Mouse (Mus musculus): ENCODE data around the gene Dnajc2.

Dnajc2 gene

GRCm38 (mm10) chr5:21745966-21746365 lies 39.1 kb downstream of the Dnajc2 start:
- in situ Hi-C loops (cut with MboI; ENCODE audit: unreplicated experiment in 2 of 2), result loop anchor here (5.0 to 25.0 kb wide), 2 partner anchors 36 to 309 kb away; no protein-coding TSS in a partner anchor

DNA sequence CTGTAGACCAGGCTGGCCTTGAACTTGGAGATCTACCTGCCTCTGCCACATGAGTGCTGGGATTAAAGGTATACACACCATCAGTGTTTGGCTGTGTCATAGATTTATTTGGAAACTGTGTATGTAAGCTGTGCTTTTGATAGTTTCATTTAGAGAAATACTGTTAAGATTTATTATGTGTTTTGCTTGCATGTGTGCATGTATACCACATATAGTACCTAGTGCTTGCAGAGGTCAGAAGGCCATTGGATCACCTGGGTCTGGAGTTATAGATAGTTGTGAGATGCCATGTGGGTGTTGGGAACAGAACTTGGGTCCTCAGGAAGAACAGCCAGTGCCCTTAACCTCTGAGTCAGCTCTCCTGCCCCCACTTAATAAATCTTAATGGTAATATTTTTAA lies 40.4 kb downstream of the Dnajc2 start:
- in situ Hi-C loops (cut with MboI; ENCODE audit: unreplicated experiment in 2 of 2), result loop anchor here (5.0 to 25.0 kb wide), 2 partner anchors 38 to 307 kb away; no protein-coding TSS in a partner anchor

DNA sequence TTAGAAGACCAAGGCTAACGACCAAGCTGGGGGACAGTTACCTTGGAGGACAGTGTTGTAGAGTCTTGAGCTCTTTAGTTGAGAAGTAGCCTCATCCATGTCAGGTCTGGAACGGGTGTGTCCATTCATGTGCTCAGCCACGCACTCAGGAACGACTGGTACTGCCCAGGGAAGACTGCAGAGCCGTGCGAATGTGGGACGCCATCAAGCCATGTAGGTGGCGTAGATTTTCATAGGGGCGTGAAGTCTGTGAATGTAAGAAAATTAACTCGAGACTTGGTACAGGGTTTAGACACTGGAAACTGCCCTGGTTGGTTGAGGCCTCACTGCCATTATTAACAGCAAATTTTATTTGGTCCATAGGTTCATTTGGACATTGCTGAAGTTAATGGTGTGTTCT lies 41.4 kb downstream of the Dnajc2 start:
- in situ Hi-C loops (cut with MboI; ENCODE audit: unreplicated experiment in 2 of 2), result loop anchor here in 1 of 2 experiments (25.0 kb wide), 1 partner anchor 306 kb away; no protein-coding TSS in a partner anchor

- in situ Hi-C loops (cut with MboI; ENCODE audit: unreplicated experiment in 2 of 2), result loop anchor here (5.0 to 25.0 kb wide), 5 partner anchors 88 to 478 kb away; no protein-coding TSS in a partner anchor
These were observed 45.2 kb downstream of the Dnajc2 start for GRCm38 (mm10) chr5:21739881-21740280.

- in situ Hi-C loops (cut with MboI; ENCODE audit: unreplicated experiment in 2 of 2), result loop anchor here (5.0 to 25.0 kb wide), 5 partner anchors 87 to 477 kb away; no protein-coding TSS in a partner anchor
These were observed 45.9 kb downstream of the Dnajc2 start for GRCm38 (mm10) chr5:21739120-21739519.

- in situ Hi-C loops (cut with MboI; ENCODE audit: unreplicated experiment in 2 of 2), result loop anchor here (5.0 to 25.0 kb wide), 5 partner anchors 85 to 475 kb away; no protein-coding TSS in a partner anchor
These were observed 47.4 kb downstream of the Dnajc2 start for GRCm38 (mm10) chr5:21737620-21738019.

- in situ Hi-C loops (cut with MboI; ENCODE audit: unreplicated experiment in 2 of 2), result loop anchor here (5.0 to 25.0 kb wide), 5 partner anchors 85 to 475 kb away; no protein-coding TSS in a partner anchor
These were observed 48.0 kb downstream of the Dnajc2 start, which contains the start of gene Pmpcb for GRCm38 (mm10) chr5:21736956-21737585. TSS of gene Pmpcb (plus strand) at chr5:21737141.

DNA sequence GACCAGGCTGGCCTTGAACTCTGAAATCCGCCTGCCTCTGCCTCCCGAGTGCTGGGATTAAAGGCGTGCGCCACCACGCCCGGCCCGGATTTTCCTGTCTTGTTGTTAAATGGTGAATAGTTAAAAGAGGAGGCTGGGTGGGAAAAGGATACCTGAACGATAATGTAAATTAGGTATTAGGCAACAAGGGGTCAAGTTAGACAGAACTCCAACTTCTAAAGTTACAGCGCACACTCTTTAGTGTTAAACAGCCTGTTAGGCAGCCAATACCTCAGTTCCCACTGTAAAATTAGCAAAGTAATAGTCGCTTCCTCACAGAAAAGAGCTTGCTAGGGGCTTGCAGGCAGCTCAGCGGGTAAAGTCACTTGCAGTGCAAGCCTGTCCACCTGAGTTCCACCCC lies 49.0 kb downstream of the Dnajc2 start:
- in situ Hi-C loops (cut with MboI; ENCODE audit: unreplicated experiment in 2 of 2), result loop anchor here (5.0 to 25.0 kb wide), 5 partner anchors 84 to 474 kb away; no protein-coding TSS in a partner anchor

DNA sequence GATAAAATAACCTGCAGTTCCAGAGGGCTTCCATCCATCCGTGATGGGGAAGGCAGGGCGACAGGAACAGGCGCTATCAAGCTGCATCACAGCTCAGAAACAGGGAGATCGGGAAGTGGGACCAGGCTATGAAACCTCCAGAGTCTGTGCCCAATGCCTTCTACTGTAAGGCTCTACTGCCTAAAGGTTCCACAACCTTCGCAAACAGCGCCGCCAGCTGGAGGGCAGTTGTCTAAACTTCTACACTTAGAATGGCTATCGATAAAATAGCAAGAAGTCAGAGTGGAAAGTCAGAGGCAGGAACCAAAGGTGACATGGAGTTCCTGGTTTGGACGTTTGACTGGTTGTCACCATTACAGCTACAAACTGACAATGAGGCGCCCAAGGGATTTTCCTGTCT lies 49.5 kb downstream of the Dnajc2 start:
- in situ Hi-C loops (cut with MboI; ENCODE audit: unreplicated experiment in 2 of 2), result loop anchor here (5.0 to 25.0 kb wide), 5 partner anchors 83 to 473 kb away; no protein-coding TSS in a partner anchor

- in situ Hi-C loops (cut with MboI; ENCODE audit: unreplicated experiment in 2 of 2), result loop anchor here (5.0 to 25.0 kb wide), 5 partner anchors 83 to 473 kb away; no protein-coding TSS in a partner anchor
These were observed 50.0 kb downstream of the Dnajc2 start for GRCm38 (mm10) chr5:21735100-21735499.

GRCm38 (mm10) chr5:21732930-21733329 lies 52.1 kb downstream of the Dnajc2 start:
- in situ Hi-C loops (cut with MboI; ENCODE audit: unreplicated experiment in 2 of 2), result loop anchor here in 1 of 2 experiments (5.0 to 25.0 kb wide), 3 partner anchors 76 to 468 kb away; no protein-coding TSS in a partner anchor

DNA sequence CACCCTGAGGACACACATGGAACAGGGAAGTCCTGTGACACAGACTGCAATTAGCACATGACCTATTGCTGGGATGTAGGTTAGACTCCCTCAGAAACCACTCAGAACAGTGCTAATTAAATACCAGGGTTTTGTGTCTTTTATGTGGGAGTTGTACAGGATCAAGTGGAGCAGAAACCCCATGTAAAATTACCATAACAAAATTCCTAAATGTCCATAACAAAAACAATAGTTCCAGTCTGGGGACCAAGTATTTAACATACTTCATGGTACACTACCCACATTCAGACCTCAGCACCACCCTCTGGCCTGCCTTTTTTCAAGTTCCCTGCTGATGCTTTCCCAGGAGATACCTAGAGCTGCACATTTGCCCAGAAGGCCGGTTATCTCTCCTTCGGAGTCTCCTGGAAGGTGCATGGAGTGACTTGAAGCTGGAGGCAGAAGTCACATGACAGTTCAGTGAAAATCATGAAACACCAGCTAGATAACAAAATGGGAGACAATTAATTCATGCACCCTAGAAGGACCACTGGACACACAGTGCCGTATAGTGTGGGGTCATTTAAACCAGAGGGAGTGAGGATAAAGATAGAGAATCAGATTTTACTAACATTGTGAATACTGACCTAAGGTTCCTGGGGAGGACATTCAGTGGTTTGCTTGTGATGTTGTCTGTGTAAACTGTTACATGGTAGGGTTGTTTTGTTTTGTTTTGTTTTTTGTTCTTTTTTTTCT lies 52.7 kb downstream of the Dnajc2 start:
- in situ Hi-C loops (cut with MboI; ENCODE audit: unreplicated experiment in 2 of 2), result loop anchor here in 1 of 2 experiments (5.0 to 25.0 kb wide), 3 partner anchors 75 to 468 kb away; no protein-coding TSS in a partner anchor

DNA sequence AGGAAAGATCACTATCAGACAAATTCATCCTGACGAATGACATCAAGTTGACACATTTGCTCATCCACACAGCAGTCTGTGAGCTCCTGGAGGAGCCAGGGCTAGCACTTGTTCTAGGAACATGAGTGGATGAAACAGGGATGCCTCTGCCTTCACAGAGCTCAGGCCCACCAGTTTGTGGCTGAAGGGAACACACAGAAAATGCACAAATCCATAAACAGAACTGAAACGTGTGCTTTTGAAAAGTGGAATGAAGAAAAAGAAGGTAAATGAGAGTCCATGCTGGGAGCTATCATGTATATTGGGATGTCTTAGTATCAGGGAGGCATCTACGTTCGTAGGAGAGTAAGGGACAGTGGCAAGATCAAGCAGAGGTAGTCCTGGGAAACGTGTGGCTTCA lies 55.9 kb downstream of the Dnajc2 start:
- in situ Hi-C loops (cut with MboI; ENCODE audit: unreplicated experiment in 2 of 2), result loop anchor here in 1 of 2 experiments (25.0 kb wide), 1 partner anchor 292 kb away; no protein-coding TSS in a partner anchor

- in situ Hi-C loops (cut with MboI; ENCODE audit: unreplicated experiment in 2 of 2), result loop anchor here in 1 of 2 experiments (25.0 kb wide), 1 partner anchor 288 kb away; no protein-coding TSS in a partner anchor
These were observed 60.2 kb downstream of the Dnajc2 start for GRCm38 (mm10) chr5:21724872-21725271.

DNA sequence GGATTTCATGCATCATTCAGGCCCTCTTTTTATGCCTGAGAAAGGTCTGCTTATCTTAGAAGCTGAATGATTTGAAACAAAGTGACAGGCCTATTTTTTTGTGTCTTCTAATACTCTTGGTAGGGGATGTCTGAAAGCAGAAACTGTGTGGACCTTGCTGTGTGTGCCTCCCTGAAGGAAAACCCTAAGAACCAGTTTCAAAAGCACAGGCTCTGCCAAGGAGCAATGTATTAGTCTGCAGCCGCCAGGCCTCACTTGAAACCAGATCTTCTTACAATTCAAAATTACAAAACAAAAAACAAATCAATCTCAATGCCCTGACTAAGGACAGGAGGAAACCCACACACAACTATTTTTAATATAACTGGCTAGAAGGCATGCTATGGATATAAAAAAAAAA lies 60.6 kb downstream of the Dnajc2 start:
- in situ Hi-C loops (cut with MboI; ENCODE audit: unreplicated experiment in 2 of 2), result no loop called here

- in situ Hi-C loops (cut with MboI; ENCODE audit: unreplicated experiment in 2 of 2), result no loop called here
These were observed 65.8 kb downstream of the Dnajc2 start for GRCm38 (mm10) chr5:21719209-21719608.

GRCm38 (mm10) chr5:21718546-21718945 lies 66.5 kb downstream of the Dnajc2 start:
- in situ Hi-C loops (cut with MboI; ENCODE audit: unreplicated experiment in 2 of 2), result no loop called here

DNA sequence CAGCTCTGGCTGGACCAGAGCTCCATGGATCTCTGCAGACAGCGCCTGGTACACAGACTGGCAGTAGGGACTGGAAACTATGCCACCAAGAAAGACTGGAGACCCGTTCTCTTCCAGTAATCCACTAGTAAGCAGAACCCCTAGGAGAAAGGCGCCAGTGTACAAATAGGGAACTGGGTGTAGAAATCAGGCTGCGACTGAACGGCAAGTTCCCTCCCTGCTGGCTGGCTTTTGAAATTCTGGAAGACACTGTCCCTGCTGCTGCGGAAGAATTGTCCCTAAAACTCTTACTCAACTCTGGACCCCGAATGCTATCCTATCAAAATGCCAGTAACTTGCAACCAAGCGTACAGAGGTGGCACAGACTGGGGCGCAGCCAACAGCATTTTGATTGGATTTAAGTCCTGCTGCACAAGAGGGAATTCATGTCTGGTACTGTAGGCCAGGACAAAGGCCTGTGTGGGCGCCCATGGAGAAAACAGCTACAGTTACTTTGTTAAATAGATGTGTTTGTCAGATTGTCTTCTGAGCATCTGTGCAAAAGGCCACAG lies 67.8 kb downstream of the Dnajc2 start:
- in situ Hi-C loops (cut with MboI; ENCODE audit: unreplicated experiment in 2 of 2), result no loop called here

- in situ Hi-C loops (cut with MboI; ENCODE audit: unreplicated experiment in 2 of 2), result no loop called here
These were observed 70.6 kb downstream of the Dnajc2 start for GRCm38 (mm10) chr5:21714447-21714846.

- in situ Hi-C loops (cut with MboI; ENCODE audit: unreplicated experiment in 2 of 2), result no loop called here
These were observed 72.8 kb downstream of the Dnajc2 start for GRCm38 (mm10) chr5:21712127-21712715.
